Mouse (Mus musculus): ENCODE data around the gene Gabrb3.

DNA sequence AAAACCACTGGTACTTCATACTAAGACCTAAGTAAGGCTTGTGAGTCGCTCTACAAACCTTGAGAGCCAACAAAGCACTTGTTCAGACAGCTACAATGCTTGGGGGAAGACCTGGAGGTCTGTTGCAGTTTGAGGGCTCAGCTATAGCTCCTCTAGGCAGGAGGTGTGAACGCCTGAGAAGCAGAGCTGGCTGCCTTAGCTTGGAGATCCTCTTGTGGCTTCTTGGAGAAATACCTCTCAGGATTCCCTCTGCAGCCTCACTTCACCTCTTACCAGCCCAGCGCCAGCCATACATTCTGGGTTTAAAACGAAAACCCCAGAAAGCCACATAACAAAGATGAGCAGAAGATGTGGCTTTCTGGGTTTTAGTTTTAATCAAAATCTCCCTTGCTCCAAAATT, 29.4 kb upstream of the Gabrb3 start:
- no peak for TF ChIP-seq CTCF (IDR thresholded peaks at IDR 0.05)
- no peak for TF ChIP-seq EP300 (IDR thresholded peaks at IDR 0.05)

All from lung, postnatal 0 days (tissue).